Mouse (Mus musculus) mouse embryonic stem cell (cell line): ENCODE results near the gene Ppp1r14d.

Experiments
- in situ Hi-C, 2 experiments: fragments of 300-500 bp; cut with MboI; formaldehyde crosslinking; loops; 1 replicate in 1 of 2; 3 replicates in 1 of 2; pipeline ENCODE4 v1.14.3; 2019 to 2020; ENCODE audit warnings: low sequenced_read_pairs in 2 of 2, low pct_unique_long_range_greater_than_20kb in 1 of 2, mixed read lengths in 1 of 2; ENCODE audit not compliant: unreplicated experiment in 1 of 2

The Ppp1r14d gene

DNA sequence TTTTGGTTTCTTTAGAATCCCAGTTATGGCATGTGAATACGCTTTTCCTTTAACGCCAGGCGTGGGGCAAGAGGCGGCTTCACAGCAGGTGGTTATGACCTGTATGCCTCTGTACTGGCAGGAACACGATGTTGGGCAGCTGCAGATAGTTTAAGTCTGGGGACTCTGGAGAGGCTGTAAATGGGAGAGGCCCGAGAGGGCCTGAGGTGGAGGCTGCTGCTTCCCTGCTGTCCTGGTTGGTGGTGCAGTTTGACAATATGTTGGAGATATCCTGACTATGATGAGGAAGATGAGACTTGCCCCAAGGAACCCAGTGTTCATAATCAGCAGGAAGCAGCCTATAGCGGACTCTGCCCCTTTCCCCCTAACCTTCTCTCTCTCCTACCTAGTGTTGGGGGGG is 46.8 kb downstream of the Ppp1r14d start:
- in situ Hi-C loops: no loop called here

DNA sequence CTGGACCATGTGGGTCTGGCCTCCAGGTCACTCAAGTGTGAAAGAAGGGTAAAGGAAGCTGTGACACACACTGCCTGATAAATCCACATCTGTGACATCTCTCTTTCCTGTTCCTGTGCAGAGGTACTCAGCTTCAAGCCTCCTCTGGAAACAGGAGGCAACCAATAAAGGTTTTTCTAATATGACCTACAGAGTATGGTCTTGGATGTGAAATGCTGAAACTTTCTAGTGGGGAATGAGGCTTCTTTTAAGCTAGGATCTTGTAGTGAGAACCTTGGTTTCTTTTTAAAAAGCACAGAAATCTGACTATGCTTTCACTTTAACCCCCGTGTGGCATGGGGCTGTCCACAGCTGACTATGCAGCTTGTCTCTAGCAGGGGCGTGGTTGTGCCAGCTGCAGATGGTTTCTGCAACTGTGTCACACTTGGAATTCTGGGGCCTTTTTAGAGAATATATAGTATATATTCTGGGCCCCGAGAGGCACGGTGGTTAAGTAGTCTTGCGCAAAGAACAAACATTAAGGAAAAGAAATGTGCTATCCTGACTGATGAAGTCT is 52.2 kb downstream of the Ppp1r14d start:
- in situ Hi-C loops: no loop called here

DNA sequence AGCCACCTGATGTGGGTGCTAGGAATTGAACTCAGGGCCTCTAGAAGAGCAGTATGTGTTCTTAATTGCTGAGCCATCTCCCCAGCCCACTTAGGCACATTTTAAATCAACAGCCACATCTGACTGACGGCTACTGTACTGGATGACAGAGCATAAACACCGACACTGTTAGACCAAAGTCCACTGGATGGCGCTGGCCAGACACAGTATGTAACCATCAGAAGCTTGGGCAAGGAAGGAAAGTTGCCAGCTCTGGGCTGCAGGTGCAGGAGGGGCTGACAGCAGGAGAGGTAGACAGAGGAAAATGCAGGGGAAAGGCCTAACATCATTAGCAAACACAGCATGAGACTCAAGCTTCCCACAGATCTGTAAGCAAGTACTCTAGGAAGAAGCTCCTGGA is 52.9 kb downstream of the Ppp1r14d start:
- in situ Hi-C loops: no loop called here

DNA sequence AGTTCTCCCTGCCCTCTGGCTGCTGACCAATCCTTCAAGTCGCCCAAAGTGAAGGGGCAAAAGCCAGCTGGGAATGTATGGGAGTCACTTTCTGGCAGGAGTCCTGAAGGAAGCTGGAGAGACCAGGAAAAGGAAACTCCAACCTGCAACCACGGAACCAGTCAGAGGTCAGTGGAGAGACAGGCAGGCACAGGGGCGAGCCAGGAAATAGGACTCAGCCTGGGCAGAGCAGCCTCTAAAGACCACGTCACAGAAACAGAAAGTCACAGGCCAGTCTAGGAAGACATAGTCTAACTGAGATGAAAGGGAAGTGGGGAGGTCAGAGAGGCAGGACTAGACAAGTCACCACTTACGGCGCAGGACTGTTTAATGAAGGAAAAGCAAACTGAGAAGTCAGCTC is 54.1 kb downstream of the Ppp1r14d start:
- in situ Hi-C loops: no loop called here

DNA sequence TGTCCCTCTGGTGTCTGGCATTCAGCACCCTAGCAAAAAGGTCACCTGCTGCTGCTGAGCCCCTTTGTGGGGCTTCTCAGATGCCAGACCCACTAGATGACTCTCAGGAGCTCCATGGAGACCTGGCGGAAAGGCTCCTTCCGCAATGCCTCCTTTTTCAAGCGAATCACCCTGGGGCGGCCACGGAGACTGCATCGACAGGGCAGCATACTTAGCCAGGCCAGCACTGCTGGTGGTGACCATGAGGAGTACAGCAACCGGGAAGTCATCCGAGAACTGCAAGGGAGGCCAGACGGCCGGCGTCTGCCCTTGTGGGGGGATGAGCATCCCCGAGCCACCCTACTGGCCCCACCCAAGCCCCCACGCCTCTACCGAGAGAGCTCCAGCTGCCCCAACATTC is 54.8 kb downstream of the Ppp1r14d start:
- in situ Hi-C loops: no loop called here

DNA sequence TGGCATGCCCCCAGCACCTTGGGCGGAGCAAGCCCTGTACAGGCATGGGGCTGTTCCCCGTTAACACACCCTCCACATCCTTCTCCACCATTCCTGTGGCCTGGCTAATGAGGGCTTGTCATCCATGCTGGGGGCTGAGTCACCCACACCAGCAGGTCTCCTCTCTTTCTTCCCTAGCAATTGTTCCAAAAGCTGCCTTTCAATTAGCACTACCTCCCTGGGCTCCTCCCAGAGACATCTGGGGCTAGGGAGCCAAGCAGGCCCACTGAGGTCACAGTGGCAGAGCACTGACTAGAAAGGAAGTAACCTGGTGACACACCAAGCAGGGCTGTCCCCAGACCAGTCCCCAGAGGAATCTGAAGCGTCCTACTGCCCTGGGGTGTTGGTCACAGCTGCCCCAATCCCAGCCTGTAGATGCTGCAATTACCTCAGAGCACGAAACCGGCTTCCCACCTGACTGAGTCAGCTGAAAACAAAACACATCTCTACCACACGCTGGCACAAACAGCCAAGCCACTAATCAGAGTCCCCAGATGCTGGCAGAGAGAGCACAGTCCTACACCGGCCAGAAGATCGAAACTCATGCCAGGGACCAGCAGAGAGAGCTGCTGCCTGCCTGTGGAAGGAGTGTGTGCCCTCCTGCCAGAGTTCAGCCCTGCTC is 55.6 kb downstream of the Ppp1r14d start, which contains the start of gene Gm14137:
Gm14137 (plus strand) TSS at position 519 of the 661 bp plus-strand sequence.
- in situ Hi-C loops: no loop called here

DNA sequence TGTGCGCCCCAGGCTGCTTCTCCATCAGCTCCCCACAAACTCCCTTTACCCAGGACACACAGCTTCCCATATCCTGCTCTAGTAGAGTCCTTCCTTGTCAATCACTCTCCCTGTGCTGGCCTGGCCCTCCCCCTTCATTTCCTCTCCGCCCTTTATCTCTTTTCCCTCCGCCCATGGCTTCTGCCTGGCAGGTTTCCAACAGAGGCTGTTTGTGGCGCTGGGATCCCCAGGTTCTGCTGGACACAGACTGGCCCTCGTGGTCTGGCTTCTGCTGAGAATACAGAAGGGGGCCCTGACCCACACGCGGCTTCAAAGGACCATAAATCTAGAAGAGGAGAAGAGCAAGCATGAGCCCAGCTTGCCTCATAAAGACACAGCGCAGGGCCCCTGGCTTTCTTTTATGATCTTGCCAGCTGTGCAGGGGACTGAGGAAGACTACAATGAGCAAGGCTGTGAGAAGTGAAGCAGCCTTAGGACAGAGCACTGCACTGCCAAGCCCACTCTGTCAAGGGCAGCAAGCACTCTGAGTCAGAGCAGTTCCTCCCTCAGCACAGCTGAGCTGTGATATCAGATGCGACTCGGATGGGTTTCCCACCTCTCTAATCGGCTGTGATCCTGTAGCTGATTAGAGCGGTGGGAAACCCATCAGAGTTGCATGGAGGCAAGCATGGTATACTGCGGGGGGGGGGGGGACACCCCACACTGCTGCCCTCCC is 56.7 kb downstream of the Ppp1r14d start:
- in situ Hi-C loops: no loop called here

DNA sequence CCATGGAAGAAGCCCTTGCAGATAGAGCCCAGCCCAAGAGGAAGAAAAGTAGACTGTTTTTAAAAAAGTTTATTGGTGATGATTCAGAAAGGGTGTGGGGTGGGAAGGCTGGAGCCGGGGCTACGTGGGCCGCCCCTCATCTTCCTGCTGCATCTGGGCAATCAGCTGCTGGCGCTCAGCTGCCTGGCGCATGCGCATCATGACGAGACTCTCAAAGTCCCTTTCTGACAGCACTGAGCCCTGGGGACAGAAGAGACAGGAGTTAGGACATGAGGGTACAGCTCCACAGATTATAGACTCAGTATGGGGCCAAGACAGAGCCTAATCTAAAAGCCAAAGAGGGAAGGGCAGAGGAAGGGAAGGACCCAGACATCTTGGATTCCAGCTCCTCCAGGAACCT is 57.3 kb downstream of the Ppp1r14d start:
- in situ Hi-C loops: no loop called here

DNA sequence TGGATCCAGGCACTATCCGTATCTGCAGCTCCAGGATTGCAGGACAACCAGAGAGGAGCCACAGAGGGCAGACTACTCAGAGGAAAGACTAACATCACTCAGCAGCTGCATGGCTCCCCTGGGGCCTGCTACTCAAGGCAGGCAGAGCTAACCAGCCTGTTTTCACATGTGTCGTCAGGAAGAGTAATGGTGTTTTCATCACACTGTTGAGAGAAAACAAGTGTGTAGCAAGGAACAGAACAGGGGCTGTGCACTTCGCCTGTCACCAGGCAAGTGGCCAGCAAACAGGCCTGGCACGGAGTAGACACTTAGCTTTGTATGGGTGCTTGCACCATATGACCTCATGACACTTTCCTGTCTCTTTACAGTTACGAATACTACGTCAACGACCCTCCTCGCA is 58.1 kb downstream of the Ppp1r14d start:
- in situ Hi-C loops: no loop called here

DNA sequence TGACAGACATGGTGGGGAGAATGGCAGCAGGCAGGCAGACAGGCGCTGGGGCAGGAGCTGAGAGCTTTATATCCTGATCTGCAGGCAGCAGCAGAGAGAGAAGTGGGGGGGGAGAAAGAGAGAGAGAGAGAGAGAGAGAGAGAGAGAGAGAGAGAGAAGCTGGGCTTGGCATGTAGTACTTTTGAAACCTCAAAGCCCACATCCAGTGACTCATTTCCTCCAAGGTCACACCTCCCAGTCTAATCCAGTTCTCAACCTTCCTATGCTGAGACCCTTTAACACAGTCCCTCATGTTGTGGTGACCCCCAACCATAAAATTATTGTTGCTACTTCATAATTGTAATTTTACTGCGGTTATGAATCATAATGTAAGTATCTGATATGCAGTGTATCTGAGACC is 59.4 kb downstream of the Ppp1r14d start:
- in situ Hi-C loops: no loop called here
